Mouse (Mus musculus) embryonic fibroblast, embryonic 13.5 days (primary cell): ENCODE measurements around the gene Abhd14a. TPM values are rescaled to one million over a fixed set of nuclear protein-coding genes. Genes with fewer than 3 reads are reported as not detected.
A peak's percentile ranks its signal among the peaks of the same experiment; 100 is the strongest.
"Not testable (repeated sequence)": the region's sequence is repeated elsewhere in the genome, so short reads cannot be mapped to it uniquely, and the experiment has no call there.

ENCODE experiments used
- H3K27ac ChIP-seq: 2 replicates; pipeline ENCODE4 v1.5.1; 2012; ENCODE audit warnings: low read length, control low read depth, inconsistent platforms; ENCODE audit not compliant: insufficient read depth
- H3K4me1 ChIP-seq: 2 replicates; pipeline ENCODE4 v1.6.1; 2011; ENCODE audit warnings: low read length; ENCODE audit not compliant: control insufficient read depth, insufficient read depth
- H3K4me3 ChIP-seq: 2 replicates; pipeline ENCODE4 v1.5.1; 2011; ENCODE audit warnings: mild to moderate bottlenecking, control low read depth, low read length; ENCODE audit not compliant: insufficient read depth
- CTCF ChIP-seq: IDR thresholded peaks from 2 replicates; pipeline ENCODE4 v1.5.1; 2011; ENCODE audit warnings: mild to moderate bottlenecking, control low read depth, low read length, moderate library complexity, borderline replicate concordance; ENCODE audit not compliant: insufficient read depth
- POLR2A ChIP-seq: IDR thresholded peaks from 2 replicates; pipeline ENCODE4 v1.6.1; 2011; ENCODE audit warnings: low read depth, mild to moderate bottlenecking, control low read depth, low read length, moderate library complexity
- polyA plus RNA-seq: library from polyadenylated mRNA; stranded (reverse); fragments of >200 nt; gene quantifications from 2 replicates; pipeline ENCODE4 v1.2.4, GENCODE M21; 2011; ENCODE audit warnings: low read depth; ENCODE audit not compliant: missing spikeins, insufficient read length

The Abhd14a gene
- polyA plus RNA-seq, result 29.7 and 31.3 TPM in 2 replicates

DNA sequence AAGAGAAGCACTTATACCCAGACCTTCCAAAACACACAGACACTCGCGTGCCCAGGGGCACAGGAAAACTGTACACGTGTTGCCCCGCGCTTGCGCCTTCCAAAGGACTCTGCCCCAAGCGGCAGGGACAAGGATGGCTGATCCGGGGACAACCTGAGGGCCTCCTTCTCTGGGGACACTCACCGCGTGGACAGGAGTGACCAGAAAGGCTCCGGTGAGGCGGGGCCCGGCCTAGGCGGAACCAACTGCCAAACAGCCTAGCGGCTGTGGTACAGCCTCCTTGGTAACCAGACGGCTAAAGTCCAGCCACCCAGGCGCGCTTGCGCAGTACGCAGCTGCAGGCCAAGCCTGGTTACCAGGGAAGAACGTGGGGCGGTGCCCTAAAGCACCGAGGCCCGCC lies at the start of gene Abhd14a, which contains the start of gene Abhd14b:
Gene Abhd14a (minus strand): TSS at position 331 of the 400 bp plus-strand sequence.
Gene Abhd14b (plus strand): TSS at position 112 of the 400 bp plus-strand sequence.
- TF ChIP-seq CTCF (peak; percentile 38; the same call in 1 of the 2 replicates), POLR2A (peak; percentile 57)
- Histone ChIP-seq H3K4me3 (peak within 1 kb of the TSS; percentile 77), H3K27ac (peak within 1 kb of the TSS; percentile 66), H3K4me1 (peaks cover 18% of the 10 kb centered on the region)

- not testable (repeated sequence) for H3K27ac ChIP-seq, H3K4me1 ChIP-seq, H3K4me3 ChIP-seq
Measured at GRCm38 (mm10) chr9:106487602-106488001, 40.1 kb upstream of the Abhd14a start.

DNA sequence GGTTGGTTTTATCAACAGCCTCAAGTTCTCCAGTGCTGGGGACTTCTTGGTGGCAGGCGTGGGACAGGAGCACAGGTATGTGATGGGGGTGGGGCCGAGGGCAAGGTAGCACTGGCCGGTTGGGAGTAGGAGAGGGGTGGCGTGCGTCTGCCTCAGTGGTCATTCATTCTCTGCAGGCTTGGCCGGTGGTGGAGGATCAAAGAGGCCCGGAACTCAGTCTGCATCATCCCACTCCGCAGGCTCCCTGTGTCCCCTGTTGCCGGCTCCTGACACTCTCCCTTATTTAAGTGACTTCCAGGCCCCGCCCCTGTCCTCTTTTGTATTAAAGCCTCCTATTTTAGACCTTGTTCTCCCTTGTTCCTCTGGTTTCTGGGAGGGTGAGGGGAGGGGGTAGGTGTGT lies 37.6 kb upstream of the Abhd14a start:
- H3K27ac ChIP-seq, result no peak overlapping the region
- TF ChIP-seq CTCF (no peak), POLR2A (no peak)
- no peak overlapping the region for H3K4me3 ChIP-seq
- H3K4me1 ChIP-seq, result no peaks in the 10 kb centered on the region

DNA sequence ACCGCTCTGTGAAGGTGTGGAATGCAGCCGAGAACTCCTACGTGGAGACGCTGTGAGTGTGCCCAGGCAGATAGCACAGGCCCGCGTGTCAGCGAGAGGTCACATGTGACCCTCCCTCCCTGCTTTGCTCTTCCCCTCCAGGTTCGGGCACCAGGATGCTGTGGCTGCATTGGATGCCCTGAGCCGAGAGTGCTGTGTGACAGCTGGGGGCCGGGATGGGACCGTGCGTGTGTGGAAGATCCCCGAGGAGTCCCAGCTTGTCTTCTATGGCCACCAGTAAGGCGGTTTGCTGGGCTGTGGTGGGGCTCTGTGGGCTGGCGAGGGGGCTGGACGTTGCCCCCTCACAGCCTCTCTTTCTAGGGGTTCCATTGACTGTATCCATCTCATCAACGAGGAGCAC lies 36.1 kb upstream of the Abhd14a start:
- Histone ChIP-seq H3K4me3 (no peak overlapping the region), H3K4me1 (no peaks in the 10 kb centered on the region), H3K27ac (no peak overlapping the region)
- no peak for TF ChIP-seq POLR2A
- TF ChIP-seq CTCF, result no peak

DNA sequence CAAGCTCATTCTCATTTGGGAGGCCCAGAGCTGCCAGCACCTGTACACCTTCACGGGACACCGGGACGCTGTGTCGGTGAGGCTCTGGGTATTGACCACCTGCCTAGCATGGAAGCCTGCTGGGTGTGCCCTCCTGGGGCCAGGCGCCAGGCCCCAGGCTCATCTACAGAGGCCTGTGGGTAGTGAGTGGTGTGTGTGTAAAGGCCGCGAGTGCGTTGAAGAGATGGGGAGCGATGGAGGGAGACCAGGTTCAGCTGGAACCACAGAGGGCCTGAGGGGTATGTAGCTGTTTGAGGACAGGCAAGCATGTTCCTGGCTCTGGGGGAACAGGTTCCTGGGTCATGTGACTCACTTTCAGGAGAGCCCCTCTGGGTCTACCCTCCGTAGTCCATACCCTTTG lies 35.7 kb upstream of the Abhd14a start:
- Histone ChIP-seq H3K4me1 (0 out of 2 replicates have a peak, but pooled peaks cover 1% of the 10 kb centered on the region), H3K27ac (no peak overlapping the region), H3K4me3 (no peak overlapping the region)
- TF ChIP-seq CTCF (no peak), POLR2A (no peak)

- TF ChIP-seq CTCF (no peak), POLR2A (no peak)
- Histone ChIP-seq H3K4me1 (0 out of 2 replicates have a peak, but pooled peaks cover 3% of the 10 kb centered on the region), H3K4me3 (no peak overlapping the region), H3K27ac (no peak overlapping the region)
Measured at GRCm38 (mm10) chr9:106482578-106483115, 35.2 kb upstream of the Abhd14a start.

GRCm38 (mm10) chr9:106481676-106482075 lies 34.2 kb upstream of the Abhd14a start:
- TF ChIP-seq CTCF (no peak), POLR2A (no peak)
- no peak overlapping the region for H3K4me3 ChIP-seq
- no peak overlapping the region for H3K27ac ChIP-seq
- H3K4me1 ChIP-seq, result 0 out of 2 replicates have a peak, but pooled peaks cover 3% of the 10 kb centered on the region

DNA sequence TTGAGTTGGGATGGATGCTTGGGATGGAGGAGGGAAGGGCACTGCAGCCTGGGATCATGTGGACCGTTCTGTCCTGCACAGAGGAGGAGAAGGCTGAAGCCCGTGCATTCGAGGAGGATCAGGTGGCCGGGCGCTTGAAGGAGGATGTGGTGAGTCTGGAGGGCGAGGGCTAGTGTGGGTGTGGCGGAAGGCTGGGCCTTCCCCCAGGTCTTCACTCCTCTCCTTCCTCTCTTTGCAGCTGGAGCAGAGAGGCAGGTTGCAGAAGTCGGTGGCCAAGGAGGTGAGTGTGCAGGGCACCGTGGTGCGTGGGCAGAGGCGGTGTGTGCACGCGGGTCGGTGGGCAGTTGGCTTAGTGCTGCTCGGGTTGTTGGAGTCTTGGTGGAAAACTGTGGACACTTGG lies 33.6 kb upstream of the Abhd14a start:
- TF ChIP-seq POLR2A, result no peak
- TF ChIP-seq CTCF, result no peak

DNA sequence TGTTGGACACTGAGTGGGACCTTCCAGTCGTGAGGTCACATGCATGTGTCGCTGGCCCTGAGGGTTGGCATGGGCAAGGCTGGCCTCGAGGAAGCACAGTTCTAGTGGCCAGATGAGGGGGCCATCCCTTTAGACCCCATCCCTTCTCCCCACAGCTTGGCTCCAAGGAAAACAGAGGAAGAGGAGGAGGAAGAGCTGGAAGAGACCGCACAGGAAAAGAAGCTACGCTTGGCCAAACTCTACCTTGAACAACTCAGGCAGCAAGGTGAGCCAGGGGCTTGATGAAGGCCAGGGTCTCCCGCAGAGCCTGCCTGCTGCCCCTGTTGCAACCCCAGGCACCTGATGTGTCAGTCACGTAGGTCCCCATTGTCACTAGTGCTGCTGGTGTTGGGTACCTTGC lies 33.1 kb upstream of the Abhd14a start:
- Histone ChIP-seq H3K27ac (no peak overlapping the region), H3K4me3 (no peak overlapping the region), H3K4me1 (0 out of 2 replicates have a peak, but pooled peaks cover 3% of the 10 kb centered on the region)
- TF ChIP-seq CTCF (no peak), POLR2A (no peak)

More for the DNA sequence above, 33.6 kb upstream of the Abhd14a start:
- H3K4me1 ChIP-seq, result 0 out of 2 replicates have a peak, but pooled peaks cover 3% of the 10 kb centered on the region
- H3K4me3 ChIP-seq, result no peak overlapping the region
- H3K27ac ChIP-seq, result no peak overlapping the region

DNA sequence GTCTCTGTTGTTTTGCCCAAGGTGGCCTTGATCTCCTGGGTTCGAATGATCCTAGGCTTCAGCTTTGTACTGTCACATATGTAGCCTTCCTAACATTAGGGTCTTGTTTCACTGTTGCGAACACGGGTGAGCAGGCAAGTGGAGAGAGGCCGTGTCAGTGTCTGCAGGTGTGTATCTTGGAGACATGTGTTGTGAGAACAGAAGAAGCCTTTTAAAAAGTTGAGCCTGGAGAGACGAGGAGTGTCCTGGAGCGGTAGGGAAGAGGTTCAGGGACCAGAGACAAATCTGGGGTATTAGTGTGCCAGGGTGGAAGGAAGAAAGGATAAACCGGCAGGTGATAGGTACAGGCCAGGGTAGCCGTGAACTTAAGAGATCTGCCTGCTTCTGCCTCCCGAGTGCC lies 30.6 kb upstream of the Abhd14a start:
- H3K4me3 ChIP-seq, result peak overlapping the region; percentile 99
- TF ChIP-seq POLR2A (no peak), CTCF (no peak)
- 0 out of 2 replicates have a peak, but pooled peaks cover 3% of the 10 kb centered on the region for H3K4me1 ChIP-seq
- no peak overlapping the region for H3K27ac ChIP-seq

- Histone ChIP-seq H3K4me3 (peak overlapping the region; percentile 99), H3K27ac (no peak overlapping the region)
- TF ChIP-seq POLR2A (no peak), CTCF (no peak)
Measured at GRCm38 (mm10) chr9:106477649-106478048, 30.2 kb upstream of the Abhd14a start.

More at GRCm38 (mm10) chr9:106477649-106478048, 30.2 kb upstream of the Abhd14a start:
- H3K4me1 ChIP-seq, result 0 out of 2 replicates have a peak, but pooled peaks cover 3% of the 10 kb centered on the region
